Mouse (Mus musculus) liver, embryonic 12.5 days (tissue): ENCODE data around the gene Ap4s1. TPM values are rescaled to one million over a fixed set of nuclear protein-coding genes. Genes with fewer than 3 reads are reported as not detected.

Experiments
- ATAC-seq: fragments of 200-750 bp; cut with Nextera tagmentation; 2 replicates; pipeline ENCODE4 v1.8.0; 2017; ENCODE audit warnings: moderate number of reproducible peaks, mild to moderate bottlenecking, moderate library complexity
- H3K27ac ChIP-seq: fragments of 300-500 bp; sonication (generic); 2 replicates; pipeline ENCODE4 v1.5.1; 2016; ENCODE audit warnings: mild to moderate bottlenecking
- H3K27me3 ChIP-seq: fragments of 300-500 bp; sonication (generic); replicated peaks from 2 replicates; pipeline ENCODE4 v1.6.1; 2016; ENCODE audit warnings: mild to moderate bottlenecking, moderate library complexity
- H3K36me3 ChIP-seq: fragments of 300-500 bp; sonication (generic); 2 replicates; pipeline ENCODE4 v1.6.1; 2016; ENCODE audit warnings: mild to moderate bottlenecking, moderate library complexity
- H3K4me1 ChIP-seq: fragments of 300-500 bp; sonication (generic); 2 replicates; pipeline ENCODE4 v1.6.1; 2016
- H3K4me2 ChIP-seq: fragments of 300-500 bp; sonication (generic); 2 replicates; pipeline ENCODE4 v1.6.1; 2016; ENCODE audit warnings: mild to moderate bottlenecking, moderate library complexity
- H3K4me3 ChIP-seq: fragments of 300-500 bp; sonication (generic); 2 replicates; pipeline ENCODE4 v1.5.1; 2016; ENCODE audit warnings: mild to moderate bottlenecking, moderate library complexity
- H3K9ac ChIP-seq: fragments of 300-500 bp; sonication (generic); 2 replicates; pipeline ENCODE4 v1.6.1; 2016; ENCODE audit warnings: mild to moderate bottlenecking, moderate library complexity
- H3K9me3 ChIP-seq: fragments of 300-500 bp; sonication (generic); replicated peaks from 2 replicates; pipeline ENCODE4 v1.6.1; 2016; ENCODE audit warnings: mild to moderate bottlenecking, moderate library complexity
- WGBS: fragments of 180-500 bp; shearing (Covaris S2); methylation state at CpG from one replicate; pipeline ENCODE4 v1.1.7; 2016; ENCODE audit not compliant: insufficient replicate concordance; 5-methylcytosine and 5-hydroxymethylcytosine counted together
- polyA plus RNA-seq: library from polyadenylated mRNA; unstranded; fragments of >200 nt; fragmentation: Nextera tagmentation; extraction: Ambion mirVana; gene quantifications from 2 replicates; pipeline ENCODE4 v1.2.1, GENCODE M21; 2016

Gene Ap4s1
- polyA plus RNA-seq, 1 experiment from 2014 or later, result 17.2 TPM

DNA sequence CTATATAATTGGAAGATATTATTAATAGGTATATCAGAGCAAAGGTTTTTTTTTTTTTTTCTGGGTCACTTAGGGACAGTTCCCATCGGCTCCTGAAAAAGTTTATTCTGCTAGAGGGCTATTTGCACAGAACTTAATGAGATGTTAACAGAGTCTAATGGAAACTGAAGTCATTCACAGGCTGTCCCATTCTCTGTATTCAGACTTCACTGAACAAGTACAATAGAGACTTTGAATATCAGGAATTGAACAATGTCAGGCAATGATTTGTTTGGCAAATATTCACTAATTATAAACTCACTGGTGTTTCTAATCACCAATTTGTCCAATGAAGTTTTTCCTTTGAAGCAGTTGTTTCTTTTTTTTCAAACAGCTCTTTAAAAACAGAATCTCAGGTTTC is 46.0 kb downstream of the Ap4s1 start:
- H3K27ac ChIP-seq, result no peak overlapping the region
- no peak overlapping the region for H3K4me3 ChIP-seq
- no peaks in the 10 kb centered on the region for H3K27me3 ChIP-seq
- 80% methylated on average over 1 of the region's 1 CpGs for WGBS
- ATAC-seq, result no peak
- peaks cover 9% of the 10 kb centered on the region for H3K36me3 ChIP-seq
- no peak overlapping the region for H3K9ac ChIP-seq
- H3K9me3 ChIP-seq, result no peaks in the 10 kb centered on the region
- H3K4me2 ChIP-seq, result no peak overlapping the region
- 0 out of 2 replicates have a peak, but pooled peaks cover 7% of the 10 kb centered on the region for H3K4me1 ChIP-seq

DNA sequence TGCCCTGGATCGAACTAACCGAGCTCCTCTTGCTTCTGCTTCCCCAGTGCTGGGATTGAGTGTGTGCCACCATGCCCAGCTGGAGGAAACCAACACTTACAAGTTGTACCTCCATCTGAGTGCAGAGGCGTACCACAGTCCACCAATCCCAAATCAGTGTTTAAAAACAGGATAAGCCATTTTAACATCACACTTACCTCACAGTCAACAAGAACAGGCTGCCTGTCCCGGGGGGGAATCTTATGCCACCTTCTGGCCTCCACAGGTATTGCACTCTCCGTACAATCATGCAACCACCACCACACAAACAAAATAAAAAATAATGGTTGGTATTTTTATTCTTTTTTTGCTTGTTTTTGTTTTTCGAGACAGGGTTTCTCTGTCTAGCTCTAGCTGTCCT is 50.9 kb downstream of the Ap4s1 start:
- Histone ChIP-seq H3K27me3 (no peaks in the 10 kb centered on the region), H3K4me3 (no peak overlapping the region), H3K9ac (no peak overlapping the region), H3K9me3 (no peaks in the 10 kb centered on the region), H3K27ac (no peak overlapping the region), H3K36me3 (peaks cover 53% of the 10 kb centered on the region), H3K4me2 (no peak overlapping the region), H3K4me1 (no peaks in the 10 kb centered on the region)
- no peak for ATAC-seq
- 72% methylated on average over 6 of the region's 6 CpGs for WGBS

DNA sequence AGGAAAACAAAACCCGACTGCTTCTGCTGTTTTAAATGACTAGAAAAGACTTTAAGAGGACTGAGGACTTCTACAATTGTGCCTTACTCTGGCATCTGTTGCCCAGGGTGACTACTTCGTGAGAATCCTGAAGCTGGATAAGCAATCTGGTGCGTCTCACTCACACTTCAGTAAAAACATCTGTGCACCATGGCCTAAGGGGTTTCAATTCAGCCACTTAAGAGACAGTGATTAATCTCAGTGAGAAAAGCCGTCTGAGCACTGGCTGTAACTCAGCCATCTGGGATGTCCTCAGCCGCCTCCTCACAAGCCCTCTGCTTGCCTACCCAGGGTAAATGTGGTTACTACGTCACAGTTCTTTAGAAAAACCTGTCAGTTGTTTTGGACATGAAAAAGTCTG is 54.1 kb downstream of the Ap4s1 start:
- H3K27ac ChIP-seq, result no peak overlapping the region
- H3K36me3 ChIP-seq, result peaks cover 83% of the 10 kb centered on the region
- no peak overlapping the region for H3K4me2 ChIP-seq
- no peaks in the 10 kb centered on the region for H3K4me1 ChIP-seq
- H3K4me3 ChIP-seq, result no peak overlapping the region
- H3K27me3 ChIP-seq, result no peaks in the 10 kb centered on the region
- no peak for ATAC-seq
- H3K9me3 ChIP-seq, result no peaks in the 10 kb centered on the region
- no peak overlapping the region for H3K9ac ChIP-seq
- 80% methylated on average over 6 of the region's 6 CpGs for WGBS

DNA sequence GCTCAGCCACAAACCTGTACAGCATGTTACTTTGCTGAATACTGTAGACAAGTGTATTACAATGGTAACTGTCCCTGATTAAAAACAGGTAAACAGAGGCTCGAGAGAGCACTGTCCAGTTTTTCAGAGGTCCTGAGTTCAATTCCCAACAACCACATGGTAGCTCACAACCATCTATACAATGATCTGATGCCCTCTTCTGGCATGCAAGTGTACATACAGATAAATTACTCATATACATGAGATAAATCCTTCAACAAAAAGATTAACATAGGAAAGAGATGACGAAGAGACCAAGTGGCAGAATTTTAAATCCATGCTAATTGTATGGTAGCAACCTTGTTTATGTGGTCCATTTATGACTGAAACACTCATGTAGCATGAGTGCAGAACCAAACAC is 56.5 kb downstream of the Ap4s1 start:
- ATAC-seq, result no peak
- 80% methylated on average over 2 of the region's 2 CpGs for whole genome bisulfite sequencing
- H3K9ac ChIP-seq, result no peak overlapping the region
- no peak overlapping the region for H3K4me2 ChIP-seq
- H3K36me3 ChIP-seq, result peaks cover 95% of the 10 kb centered on the region
- H3K4me1 ChIP-seq, result no peaks in the 10 kb centered on the region
- H3K4me3 ChIP-seq, result no peak overlapping the region
- H3K27ac ChIP-seq, result no peak overlapping the region
- no peaks in the 10 kb centered on the region for H3K27me3 ChIP-seq
- no peaks in the 10 kb centered on the region for H3K9me3 ChIP-seq

DNA sequence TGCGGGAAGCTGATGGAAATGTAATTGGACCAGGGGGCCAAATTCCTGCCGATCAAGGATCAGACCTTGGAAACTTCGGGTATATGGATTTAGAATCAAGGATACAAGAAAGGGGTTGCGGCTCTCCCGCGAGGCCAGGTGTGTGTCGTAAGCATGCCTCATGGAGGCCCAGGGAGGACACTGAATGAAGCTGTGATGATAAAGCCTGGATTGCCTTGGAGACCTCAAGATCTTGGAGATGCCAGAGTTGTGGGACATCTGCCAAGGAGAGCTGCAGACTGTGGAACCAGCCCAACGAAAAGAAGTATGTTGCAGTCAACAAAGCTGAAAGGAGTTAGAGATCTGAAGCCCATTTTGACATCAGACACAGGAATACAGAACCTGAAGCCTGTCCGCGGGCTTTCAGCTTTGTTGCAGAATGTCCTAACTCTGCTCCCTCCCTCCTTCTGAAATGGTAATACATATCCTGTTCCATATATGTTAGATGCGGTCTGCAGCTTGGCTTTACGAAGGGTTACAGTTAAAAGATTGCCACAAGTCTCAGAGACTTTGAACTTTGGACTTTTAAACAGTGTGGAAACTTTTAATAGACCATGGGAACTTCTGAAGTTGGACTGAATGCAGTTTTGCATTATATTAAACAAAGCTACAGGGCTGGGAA is 65.2 kb downstream of the Ap4s1 start:
- 91% methylated on average over 12 of the region's 12 CpGs for WGBS
- Histone ChIP-seq H3K4me3 (no peak overlapping the region), H3K9me3 (no peaks in the 10 kb centered on the region), H3K4me1 (no peaks in the 10 kb centered on the region), H3K9ac (no peak overlapping the region), H3K27me3 (no peaks in the 10 kb centered on the region), H3K36me3 (peaks cover 94% of the 10 kb centered on the region), H3K27ac (no peak overlapping the region), H3K4me2 (no peak overlapping the region)
- no peak for ATAC-seq

DNA sequence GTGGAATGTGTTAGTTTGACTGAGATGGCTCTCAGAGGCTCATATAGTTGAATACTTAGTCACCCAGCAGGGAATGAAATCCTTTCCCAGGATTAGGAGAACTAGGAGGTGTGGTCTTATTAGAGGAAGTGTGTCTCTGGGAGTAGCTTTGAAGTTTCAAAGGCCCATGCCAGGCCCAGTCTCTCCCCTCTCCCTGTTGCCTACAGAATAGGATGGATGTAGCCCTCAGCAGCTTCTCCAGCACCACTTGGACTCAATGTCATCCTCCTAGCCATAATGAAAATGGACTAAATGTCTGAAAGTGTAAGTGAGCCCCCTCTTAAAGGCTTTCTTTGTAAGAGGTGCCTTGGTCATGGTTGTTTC is 65.7 kb downstream of the Ap4s1 start:
- no peak overlapping the region for H3K9ac ChIP-seq
- H3K4me1 ChIP-seq, result no peaks in the 10 kb centered on the region
- H3K4me2 ChIP-seq, result no peak overlapping the region
- H3K4me3 ChIP-seq, result no peak overlapping the region
- H3K9me3 ChIP-seq, result no peaks in the 10 kb centered on the region
- H3K27me3 ChIP-seq, result no peaks in the 10 kb centered on the region
- no peak for ATAC-seq
- H3K36me3 ChIP-seq, result peaks cover 94% of the 10 kb centered on the region
- H3K27ac ChIP-seq, result no peak overlapping the region

DNA sequence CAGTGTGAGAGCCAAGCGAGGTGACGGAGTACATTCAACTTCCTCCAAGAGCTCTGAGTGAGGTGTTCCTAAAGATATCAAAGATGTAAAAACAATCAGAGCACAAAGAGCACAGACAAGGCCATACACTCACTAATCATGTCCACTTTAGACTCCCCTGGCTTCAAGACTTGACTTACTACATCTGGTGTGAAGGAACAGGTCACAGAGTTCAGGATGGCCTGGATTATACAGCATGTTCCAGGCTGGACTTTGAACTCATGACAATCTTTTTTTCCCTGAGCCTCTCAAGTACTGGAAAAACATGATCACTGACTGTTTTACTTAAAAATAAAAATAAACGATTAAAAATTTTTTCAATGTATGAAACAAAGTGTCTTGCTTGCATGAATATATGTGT is 68.5 kb downstream of the Ap4s1 start:
- H3K4me1 ChIP-seq, result no peaks in the 10 kb centered on the region
- WGBS, result 88% methylated on average over 3 of the region's 3 CpGs
- no peaks in the 10 kb centered on the region for H3K9me3 ChIP-seq
- H3K9ac ChIP-seq, result no peak overlapping the region
- H3K4me2 ChIP-seq, result no peak overlapping the region
- H3K36me3 ChIP-seq, result peaks cover 93% of the 10 kb centered on the region
- no peak overlapping the region for H3K4me3 ChIP-seq
- H3K27me3 ChIP-seq, result no peaks in the 10 kb centered on the region
- ATAC-seq, result no peak
- no peak overlapping the region for H3K27ac ChIP-seq

DNA sequence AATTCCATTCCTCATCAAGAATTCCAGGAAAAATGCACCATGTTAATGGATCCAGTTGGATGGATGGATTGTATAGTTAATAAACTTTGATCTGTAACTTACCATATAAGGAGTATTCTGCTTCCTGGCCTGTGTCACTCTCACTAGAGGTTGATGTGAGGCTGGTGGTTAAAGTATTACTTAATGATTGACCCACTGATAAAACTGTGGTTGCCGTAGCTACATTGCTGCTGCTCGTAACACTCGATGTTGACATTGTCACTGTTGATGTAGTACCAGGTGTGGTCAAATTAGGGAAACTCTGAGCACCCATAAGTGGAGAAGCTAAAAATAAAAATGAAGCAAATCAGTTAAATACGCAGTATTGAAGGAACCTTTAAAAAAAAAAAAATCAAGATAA is 76.6 kb downstream of the Ap4s1 start:
- 0 out of 2 replicates have a peak, but pooled peaks have one; percentile 32 for ATAC-seq
- peaks cover 87% of the 10 kb centered on the region for H3K36me3 ChIP-seq
- H3K9ac ChIP-seq, result no peak overlapping the region
- WGBS, result 71% methylated on average over 4 of the region's 4 CpGs
- H3K27me3 ChIP-seq, result no peaks in the 10 kb centered on the region
- no peaks in the 10 kb centered on the region for H3K9me3 ChIP-seq
- no peak overlapping the region for H3K27ac ChIP-seq
- no peak overlapping the region for H3K4me2 ChIP-seq
- H3K4me3 ChIP-seq, result no peak overlapping the region
- H3K4me1 ChIP-seq, result no peaks in the 10 kb centered on the region

DNA sequence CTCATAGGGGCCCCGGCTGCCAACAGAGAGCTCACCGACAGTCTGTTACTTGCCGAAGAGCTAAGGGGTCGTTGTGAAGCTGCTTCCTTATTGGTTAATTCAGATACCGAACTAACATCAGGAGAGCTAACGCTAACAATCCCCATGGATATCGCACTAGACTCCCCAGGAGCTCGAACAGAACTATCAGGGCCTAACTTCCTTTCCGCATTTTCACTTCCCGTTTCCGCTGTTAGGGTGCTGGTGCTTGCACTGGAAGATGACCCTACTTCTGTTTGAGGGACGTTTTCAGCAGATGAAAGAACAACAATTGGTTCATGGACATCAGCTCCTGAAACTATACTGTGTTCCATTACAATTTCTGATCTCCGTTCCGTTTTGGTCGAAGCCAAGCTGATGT is 77.9 kb downstream of the Ap4s1 start:
- Histone ChIP-seq H3K27me3 (no peaks in the 10 kb centered on the region), H3K4me1 (no peaks in the 10 kb centered on the region), H3K9me3 (no peaks in the 10 kb centered on the region), H3K4me2 (no peak overlapping the region), H3K4me3 (no peak overlapping the region), H3K36me3 (peaks cover 86% of the 10 kb centered on the region), H3K27ac (no peak overlapping the region), H3K9ac (no peak overlapping the region)
- no peak for ATAC-seq
- 90% methylated on average over 15 of the region's 15 CpGs for WGBS

DNA sequence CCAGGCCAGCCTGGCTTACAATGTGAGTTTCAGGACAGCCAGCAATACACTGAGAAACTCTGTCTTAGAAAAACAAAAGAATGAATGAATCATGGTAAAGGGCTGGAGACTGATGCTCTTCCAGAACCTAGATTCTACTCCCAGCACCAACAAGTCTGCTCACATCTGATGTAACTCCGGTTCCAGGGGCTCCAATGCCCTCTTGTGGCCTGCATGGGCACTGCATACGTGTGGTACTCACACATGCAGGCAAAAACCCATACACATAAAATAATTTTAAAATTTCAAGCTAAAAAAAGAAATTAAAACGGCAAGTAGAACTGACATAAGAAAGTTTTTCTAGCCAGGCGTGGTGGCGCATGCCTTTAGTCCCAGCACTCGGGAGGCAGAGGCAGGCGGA is 94.0 kb downstream of the Ap4s1 start:
- H3K9ac ChIP-seq, result no peak overlapping the region
- H3K4me3 ChIP-seq, result no peak overlapping the region
- H3K36me3 ChIP-seq, result peaks cover 99% of the 10 kb centered on the region
- H3K9me3 ChIP-seq, result no peaks in the 10 kb centered on the region
- H3K4me1 ChIP-seq, result no peaks in the 10 kb centered on the region
- H3K27ac ChIP-seq, result no peak overlapping the region
- H3K4me2 ChIP-seq, result no peak overlapping the region
- WGBS, result 81% methylated on average over 7 of the region's 7 CpGs
- no peak for ATAC-seq
- H3K27me3 ChIP-seq, result no peaks in the 10 kb centered on the region

Other genes starting within 250 kb of the Ap4s1 start
- 0.24 and 0.32 TPM in 2 replicates for gene Coch, start 97.7 kb upstream of the Ap4s1 start, polyA plus RNA-seq
- gene Strn3, start 864 bp downstream of the Ap4s1 start, polyA plus RNA-seq, result 27.3 and 28.3 TPM in 2 replicates
- gene Hectd1, start 138.5 kb downstream of the Ap4s1 start, polyA plus RNA-seq, result 48.0 and 48.4 TPM in 2 replicates